Mouse (Mus musculus) cerebellum, postnatal 14 days (tissue): ENCODE measurements at regions not wholly inside any gene's neighbourhood (a gene's known extent, or its start where the extent isn't known, plus 50 kb on each side); places are given as distances from the start of the nearest gene placed in this dataset.

Source experiments
- DNase-seq, 2 experiments: peaks; one replicate each; pipeline ENCODE4 v3.0.0; 2021; ENCODE audit warnings: mixed read lengths in 2 of 2

DNA sequence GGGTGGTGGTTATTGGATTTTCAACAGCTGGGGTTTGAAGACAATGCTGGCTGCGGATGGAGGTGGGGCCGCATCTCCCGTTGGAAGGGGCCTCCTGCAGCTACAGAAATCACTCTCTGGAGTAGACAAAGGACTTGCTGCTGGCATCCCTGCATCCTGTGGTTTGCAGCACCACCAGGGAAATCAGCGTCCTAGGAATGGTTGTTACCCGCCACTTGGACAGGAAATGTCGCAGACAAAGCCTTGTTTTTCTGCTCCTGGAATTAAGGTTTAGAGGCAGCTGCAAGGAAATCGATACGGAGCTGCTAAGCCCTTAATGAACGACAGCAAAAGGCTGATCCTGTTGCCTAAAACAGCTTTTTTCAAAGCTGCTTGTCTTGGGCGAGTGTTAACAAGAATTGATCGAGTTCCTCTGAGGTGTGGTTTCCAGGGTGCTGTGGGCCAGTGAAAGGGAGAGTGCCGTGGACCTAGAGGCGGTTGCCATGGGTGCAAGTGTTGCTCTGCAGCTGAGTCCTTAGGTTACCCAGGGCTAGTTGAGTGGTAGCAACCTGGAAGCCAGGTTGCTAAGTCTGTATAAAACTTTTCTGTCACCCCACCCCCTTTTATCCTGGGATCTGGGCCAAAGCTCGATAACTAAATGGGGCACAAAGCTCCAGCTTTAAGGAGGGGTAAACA lies 230.6 kb upstream of the Chd6 start:
- no peak for DNase-seq

DNA sequence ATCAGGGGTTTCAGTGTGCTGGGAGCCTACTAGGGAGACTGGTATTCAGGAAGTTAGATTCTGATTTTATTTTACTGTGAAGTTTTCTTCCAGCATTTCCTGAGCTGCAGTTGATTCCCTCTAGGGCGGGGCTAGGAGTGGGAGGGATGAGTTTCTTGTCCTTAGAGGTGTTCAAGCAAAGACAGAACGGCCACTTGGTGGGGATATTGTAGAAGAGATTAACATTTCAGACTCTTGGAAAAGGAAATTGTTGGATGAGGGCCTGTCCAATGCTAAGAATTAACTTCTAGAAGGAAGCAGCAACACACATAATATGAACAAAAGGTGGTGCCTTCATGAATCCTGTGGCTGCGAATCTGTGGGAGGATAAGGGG lies 230.1 kb upstream of the Chd6 start:
- peak; percentile 44 to 49 for DNase-seq

DNA sequence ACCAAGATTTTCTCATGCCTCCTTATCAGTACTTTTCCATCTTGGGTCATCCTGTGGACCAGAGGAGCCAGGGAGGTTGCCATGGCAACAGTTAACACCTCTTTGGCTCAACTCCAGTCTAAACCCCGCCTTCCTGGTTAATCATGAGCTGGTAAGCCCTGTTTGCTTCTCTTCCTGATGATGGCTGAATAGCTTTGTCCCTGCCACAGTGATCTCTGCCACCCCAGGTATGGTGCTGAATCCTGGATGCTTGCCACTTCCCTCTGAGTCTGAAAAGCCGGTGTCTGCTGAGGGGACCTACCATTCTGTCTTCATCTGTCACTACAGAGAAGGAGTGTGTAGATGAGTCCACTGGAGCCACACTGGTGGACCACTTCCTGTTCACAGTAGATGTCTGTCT lies 223.8 kb upstream of the Chd6 start:
- DNase-seq, result peak; percentile 76

DNA sequence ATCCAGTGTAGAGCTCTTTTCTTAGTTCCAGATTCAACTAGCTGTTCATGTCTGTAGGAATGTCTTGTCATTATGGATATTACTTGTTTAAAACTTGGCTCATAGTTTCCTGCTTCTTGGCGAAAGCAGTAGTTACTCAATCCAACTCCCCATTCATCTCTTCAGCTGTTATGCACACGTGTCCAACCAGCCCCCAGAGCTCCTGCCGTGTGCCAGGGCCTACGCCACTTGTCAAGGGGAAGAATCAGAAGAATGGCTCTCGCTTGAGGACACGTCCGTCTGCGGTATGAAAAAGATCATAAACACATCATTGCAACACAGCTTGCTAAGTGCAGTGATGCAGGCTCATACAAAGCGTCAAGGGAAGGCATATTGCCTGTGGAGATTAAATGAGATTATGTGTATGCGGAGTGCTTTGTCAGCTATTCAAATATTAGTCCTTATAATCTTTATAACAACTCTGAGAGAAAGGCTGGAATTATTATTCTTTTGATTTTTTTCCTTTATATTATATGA lies 223.0 kb upstream of the Chd6 start:
- no peak for DNase-seq

DNA sequence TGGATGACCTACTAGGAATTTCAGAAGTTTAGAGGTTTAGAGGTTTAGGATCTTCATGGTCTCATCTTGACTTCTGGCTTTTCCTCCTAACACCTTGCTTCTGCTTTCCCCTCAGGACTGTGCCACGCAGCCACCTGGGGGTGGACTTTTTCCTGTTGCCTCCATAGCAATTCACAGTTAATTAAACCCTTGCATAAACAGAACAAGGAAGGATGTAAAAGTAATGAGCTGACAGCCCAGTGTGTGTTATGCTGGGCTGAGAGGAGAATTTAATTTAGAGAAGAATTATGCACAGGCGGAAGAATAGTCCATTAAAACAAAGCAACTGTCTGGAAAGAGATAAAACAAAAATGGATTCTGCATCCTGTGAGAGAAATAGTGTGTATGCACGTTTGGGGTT lies 193.9 kb upstream of the Chd6 start:
- DNase-seq, result no peak

DNA sequence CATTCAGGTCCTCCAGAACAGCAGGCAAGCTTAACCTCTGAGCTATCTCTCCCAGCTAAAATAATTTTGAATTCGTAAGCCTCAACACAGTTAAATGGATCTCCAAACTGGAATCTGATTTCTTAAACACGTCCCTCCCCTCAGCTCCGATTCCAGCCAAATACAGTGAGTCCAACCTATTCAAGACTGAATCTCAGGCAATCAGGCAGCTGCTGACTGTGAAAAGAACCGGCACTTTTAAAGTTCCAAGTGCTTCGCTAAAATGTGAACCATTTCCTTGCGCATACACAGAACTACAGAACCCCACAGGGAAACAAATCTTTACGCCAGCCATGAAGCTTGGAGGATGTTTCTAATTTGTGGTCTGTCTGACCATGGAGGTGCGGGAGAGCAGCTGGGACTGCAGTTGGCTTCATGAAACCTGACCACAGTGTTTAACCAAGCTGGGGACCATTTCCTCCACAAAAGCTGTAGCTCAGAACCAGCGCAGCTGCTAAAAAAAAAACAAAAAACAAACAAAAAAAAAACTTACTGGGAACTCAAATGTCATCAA lies 160.1 kb upstream of the Chd6 start:
- DNase-seq, result no peak

DNA sequence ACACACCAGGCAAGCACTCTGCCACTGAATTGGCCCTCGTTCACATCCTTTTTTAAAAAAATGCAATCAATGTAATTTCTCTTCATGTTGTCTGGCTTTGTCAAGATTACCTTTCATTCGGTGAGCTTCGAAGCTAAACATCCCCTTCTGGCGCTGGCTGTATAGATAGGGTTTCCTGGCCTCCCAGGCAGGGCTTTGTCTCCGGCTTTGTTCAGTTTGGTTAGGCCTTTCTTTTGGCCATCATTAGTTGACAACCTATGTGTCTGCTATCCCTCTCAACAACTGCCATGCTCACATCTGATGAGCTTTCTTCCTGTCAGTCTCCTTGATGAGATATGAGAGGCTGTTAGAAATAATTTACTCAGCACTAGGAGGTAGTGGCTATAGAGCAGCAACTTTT lies 157.6 kb upstream of the Chd6 start:
- DNase-seq, result no peak

DNA sequence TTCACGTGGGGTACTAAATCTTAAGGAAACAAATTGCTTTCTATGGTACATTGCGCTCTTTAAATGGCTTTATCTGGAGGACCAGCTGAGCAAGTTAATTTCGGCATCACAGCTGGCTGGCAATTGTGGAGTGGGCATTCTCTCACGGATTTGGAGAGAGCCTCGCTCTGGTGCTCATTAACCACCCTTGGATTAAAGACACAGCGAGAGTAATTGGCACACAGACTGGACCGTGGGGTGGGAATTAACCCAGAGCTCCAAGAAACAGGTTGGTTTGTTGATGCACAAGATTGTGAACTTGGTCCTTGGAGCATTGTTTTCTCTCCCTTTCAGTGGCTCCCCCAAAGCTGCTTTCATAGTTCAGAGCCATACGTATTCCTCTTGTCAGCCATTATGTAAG lies 156.3 kb upstream of the Chd6 start:
- peak; percentile 6 to 17 for DNase-seq

DNA sequence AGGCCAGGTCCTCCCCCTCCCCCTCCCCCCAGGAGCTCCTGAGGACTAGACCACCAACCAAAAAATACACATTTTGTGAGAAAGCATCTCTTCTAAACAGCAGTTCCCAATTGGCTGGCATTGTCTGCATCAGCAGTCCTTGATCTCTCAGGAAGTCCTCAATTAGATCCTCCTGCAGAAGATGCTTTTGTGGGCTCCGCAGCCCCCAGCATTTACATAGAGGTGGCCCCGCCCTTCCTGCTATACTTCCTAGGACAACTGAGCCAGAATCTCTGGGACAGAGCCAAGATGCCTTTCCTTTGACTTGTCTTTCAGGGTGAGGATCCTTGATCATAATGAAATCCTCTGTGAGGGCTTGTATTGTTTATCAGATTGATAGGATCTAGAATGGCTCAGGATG lies 143.9 kb upstream of the Chd6 start:
- DNase-seq, result no peak

DNA sequence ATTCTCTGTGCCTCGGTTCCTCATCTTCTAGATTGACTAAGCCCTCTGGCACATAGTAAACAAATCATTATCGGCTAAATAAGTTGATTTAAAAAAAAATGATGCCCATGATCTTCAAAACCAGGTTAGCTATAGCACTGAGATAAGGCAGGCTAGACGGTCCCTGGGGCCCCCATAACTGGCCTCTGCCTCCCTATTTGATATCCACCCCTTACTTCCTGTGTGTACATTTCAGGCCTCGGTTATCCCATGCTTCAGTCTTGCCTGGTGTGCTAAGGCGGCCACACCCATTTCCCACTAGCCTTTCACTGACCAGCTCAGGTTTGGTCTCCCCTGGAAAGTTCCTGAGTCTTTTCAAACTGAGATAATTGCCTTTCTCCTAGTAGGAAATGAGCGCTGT lies 132.8 kb upstream of the Chd6 start:
- DNase-seq, result no peak

DNA sequence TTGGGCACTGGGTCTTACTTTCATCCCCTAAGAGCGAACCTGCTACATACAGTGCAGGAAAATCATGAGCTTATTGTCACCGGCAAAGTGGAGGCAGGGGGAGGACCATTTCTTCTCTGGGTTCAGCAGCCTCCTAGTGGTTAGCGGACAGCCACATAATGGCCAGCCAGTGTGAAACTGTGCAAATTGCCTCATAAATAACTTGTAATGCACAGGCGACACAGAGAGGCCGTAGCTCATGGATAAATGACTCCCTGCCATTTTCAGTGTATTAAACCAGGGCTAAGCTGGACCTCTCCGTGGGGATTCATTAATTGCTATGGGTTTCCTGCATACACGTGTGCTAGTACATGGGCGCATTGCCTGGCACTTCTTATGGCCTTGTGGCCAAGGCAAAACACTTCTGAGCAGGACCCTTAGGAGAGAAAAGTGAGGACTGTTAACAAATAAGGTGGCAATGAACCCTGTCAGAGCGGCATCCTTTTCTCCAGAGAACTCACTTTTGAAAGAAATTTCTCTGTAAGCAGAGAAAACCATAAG lies 128.5 kb upstream of the Chd6 start:
- DNase-seq, result no peak

DNA sequence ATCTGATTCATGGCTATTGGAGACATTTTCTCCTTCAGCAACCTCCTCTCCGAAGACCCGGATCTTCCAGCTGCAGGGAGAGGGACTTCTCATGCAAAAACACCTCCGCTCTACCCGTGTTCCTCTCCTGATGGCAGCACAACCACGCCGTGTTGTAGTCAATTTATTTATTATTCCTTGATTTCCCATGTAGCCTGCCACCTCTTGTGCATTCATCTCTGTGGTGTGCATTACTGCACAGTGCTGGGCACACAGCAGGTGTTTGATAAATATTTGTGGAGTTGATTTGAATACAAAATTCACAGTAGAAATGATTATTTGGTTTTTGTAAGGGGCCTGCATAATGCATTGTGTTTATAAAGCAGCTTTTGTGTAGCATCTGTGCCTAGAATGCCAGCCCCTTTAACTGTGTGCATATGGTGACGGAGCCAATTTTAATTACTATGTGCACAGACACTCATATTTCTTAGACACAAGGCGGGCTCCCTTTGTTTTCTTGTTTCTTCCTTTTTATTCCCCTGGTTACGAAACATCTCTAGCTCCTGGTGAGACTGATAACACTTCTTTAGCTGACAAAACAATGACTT lies 124.4 kb upstream of the Chd6 start:
- no peak for DNase-seq

DNA sequence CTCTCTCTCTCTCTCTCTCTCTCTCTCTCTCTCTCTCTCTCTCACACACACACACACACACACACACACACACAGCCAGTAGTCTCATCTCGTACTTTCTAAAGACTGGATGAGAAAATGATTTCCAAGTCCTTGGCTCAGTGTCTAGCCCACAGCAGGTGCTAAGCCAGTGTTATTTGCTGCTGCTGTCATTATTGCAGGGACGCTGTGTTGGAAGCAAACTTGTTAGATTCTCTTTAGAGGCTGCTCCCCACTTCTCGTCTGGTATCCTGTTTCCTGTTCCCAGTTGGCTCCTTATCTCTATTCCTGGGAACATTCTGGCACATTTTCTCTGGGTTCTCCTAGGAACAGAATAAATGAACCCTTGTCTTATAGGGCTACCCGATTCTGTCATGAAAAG lies 122.5 kb upstream of the Chd6 start:
- peak in 1 of 2 experiments; percentile 17 for DNase-seq

DNA sequence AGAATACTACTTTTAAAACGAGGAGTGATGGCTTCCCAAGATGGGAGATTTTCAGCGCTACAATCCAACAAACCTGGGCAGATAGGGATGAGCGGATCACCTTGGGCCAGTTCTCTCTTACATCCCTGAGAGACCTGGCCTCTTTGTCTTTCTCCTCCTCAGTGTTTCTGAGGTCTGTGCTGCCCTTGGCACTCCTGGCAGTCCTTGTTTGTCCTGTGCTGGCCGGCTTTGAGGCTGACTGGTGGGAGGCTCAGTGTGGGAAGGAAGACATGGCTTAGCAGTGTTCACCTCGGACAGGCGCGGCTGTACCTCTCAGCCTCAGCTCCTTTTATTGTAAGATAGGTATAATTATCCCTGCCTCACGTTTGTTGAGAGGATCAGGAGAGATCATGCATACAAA lies 106.9 kb upstream of the Chd6 start:
- DNase-seq, result peak; percentile 26 to 33

DNA sequence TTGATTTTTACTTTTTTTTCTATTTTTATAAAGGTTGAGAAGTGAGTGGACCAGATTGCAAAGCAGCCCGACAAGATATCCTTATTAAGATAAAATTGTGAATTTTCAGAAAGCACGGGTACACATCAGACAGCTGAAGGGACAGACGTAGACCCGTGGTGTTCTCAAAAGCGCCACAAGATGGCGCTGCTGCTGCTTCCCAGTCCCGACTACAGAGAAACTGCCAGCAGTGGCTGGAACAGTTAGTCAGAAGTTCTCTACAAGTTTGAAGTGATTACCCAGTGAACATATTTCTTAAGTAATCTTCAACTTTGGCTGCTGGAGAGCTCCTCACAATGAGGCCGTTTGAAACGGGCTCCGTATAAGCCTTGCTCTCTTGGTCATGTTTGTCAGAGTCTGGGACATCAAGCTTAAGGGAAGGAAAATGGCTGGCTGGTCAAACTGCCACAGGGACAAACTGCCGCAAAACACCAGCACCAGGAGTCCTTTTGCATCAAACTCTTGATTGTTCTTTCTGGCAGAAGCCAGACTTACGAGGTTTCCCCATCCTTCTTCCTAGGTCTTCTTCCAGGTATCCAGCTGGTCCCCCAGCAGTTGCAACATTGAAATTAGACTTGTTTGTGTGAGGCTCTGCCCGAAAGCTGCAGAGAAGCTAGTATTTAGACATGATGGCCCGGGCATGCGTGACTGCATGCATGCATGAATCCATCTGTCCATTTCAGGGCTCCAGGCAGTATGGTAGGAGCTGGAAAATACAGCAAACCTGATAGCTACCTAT lies 106.0 kb upstream of the Chd6 start:
- peak; percentile 89 to 90 for DNase-seq

DNA sequence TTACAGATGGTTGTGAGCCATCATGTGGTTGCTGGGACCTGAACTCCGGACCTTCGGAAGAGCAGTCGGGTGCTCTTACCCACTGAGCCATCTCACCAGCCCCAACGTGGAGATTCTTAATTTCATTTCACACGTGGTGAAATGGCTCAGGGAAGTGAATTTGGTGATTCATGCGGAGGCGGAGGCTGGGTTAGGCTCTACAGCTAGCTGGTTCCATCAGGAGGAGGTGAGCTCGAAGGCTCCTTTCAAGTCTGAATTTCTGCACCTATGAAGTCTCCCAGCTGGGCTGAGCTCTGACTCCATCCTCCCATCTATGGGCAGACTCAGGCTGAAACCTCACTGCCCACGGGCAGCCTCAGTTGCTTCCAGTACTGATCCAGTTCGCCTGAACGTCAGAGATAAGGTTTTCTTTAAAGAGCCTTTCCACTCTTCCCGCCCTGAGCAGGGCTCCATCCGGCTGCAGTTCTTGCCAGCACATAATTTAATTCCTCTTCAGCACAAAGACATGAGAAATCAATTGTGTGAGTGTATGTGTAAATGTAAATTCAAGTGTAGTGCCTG lies 103.5 kb upstream of the Chd6 start:
- DNase-seq, result no peak

DNA sequence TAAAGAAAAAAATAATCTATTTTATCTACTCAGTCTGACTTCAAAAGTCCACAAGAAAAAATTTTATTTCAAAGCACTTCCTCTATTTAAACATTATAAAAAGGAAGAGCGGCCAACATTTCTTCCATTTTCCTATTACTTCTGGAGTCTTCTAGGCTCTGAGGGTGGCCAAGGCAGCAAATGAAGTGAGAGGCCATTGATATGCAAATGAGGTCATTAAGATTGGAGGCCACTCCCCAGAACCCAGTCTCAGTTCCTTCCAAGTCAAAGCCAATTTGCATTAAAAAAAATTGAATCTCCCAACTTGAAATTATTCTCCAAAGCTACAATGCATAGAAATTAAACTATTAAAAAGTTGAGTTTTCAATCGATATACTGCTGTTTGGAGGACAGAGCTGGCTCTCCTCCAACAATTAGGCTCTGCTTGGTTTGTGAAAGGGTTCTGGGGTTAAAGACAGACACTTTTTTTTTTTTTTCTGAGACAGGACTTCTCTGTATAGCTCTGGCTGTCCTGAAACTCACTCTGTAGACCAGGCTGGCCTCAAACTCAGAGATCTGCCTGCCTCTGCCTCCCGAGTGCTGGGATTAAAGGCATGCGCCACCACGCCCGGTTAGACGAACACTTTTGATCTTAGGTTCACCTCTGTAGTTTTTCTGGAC lies 88.0 kb upstream of the Chd6 start:
- no peak for DNase-seq

DNA sequence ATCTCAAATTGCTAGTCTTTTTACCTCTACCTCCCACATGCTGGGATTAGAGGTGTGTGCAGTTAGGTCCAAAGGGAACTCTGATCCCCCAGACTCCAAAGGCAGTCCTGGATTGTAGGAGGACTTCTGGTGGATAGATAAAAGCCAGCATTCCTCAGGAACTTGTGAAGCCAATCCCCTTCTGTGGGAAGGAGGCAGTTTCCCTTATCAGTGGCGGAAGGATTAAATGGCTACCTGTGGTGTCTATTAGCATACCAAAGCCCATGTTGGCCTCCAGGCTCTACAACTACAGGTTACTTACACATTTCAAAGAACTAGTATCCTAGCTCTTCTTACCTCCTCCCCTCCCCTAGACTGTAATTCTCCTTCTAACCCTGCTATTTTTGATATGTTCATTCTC lies 78.6 kb upstream of the Chd6 start:
- DNase-seq, result no peak

DNA sequence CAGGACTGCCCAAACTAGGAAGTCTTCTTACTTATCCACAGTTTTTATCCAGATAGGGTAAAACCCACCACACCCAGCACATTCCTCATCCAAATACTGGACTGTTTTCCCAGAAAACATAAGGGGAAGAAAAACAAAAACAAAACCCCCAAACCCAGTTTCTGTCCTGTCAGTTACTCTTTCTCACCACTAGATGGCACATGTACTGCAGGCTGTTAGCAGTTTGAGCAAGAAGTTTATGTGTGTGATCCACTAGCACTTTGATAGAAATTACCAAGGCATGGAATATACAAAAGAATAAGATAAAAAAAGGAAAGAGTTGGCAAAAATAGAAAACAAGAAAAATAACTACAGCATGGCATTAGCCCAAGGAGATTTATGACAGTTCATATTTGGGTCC lies 76.2 kb upstream of the Chd6 start:
- peak in 1 of 2 experiments; percentile 16 for DNase-seq

DNA sequence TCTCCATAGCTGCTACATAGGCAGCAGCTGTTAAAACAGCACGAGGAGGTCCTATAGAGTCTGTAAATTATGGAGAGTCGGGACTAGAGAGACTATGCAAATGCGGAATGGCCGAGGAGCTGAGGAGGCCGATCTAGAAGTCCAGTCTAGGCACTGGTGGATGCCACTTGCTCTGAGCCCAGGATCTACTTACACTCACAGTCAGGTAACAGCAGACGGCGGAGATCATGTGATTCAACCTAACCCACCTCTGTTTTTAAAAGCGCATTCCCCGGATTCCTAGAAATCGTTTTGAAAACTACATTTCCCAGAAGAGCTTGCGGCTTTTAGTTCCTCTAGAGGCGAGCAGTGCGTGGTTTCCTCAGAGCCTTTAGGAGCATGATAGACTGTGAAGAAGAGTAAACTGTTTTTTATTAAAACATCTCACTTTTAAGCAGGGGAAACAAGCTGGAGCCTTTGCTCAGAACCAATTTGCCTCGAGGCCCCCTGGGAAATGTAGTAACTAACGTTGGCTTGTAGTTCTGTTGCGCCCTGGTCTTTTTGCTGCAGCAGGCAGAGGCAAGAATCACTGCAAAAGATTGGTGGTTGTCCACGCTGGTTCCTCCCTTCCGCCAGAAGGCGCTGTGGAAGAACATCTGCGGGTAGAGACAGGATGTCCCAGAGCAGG lies 68.6 kb upstream of the Chd6 start:
- DNase-seq, result peak; percentile 82

DNA sequence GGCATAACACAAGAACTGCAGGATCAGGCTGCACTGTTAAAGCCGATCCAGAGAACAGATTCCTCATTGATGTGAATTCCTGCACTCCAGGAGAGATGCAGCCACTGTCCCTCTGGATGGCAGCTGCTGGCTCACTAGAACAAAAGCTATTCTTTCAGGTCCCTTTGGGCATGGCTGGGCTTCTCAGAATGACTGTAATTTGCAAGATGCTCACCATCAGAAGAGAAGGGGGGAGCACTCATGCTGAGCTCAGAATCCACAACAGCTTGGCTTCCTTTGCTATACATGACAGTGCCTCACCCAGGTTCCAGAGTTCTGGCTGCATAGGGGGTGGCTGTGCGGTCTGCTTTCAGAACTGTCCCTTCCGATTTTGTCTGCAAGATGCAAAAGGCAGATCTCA lies 57.8 kb upstream of the Chd6 start:
- no peak for DNase-seq

DNA sequence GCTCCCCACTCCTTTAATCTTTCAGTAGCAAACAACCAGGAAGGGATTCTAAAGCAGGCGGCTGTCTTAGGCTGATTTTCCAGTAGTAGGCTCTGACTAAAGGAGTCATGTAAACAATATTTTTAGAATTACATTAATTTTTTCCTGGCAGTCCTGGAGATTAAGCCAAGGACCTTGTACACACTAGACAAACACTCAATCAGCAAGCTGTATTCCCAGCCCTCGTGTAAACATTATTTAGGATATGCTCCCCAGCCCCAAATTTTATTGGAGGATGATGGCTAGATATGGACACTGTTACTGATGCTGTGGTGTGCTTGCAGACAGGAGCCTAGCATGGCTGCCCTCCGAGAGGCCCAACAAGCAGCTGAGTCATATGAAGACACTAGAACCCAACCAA lies 56.6 kb upstream of the Chd6 start:
- no peak for DNase-seq
